Mouse (Mus musculus) liver, embryonic 14.5 days (tissue): ENCODE measurements around the gene Pou3f4. TPM values are rescaled to one million over a fixed set of nuclear protein-coding genes. Genes with fewer than 3 reads are reported as not detected.

Source experiments
- ATAC-seq: fragments of 200-750 bp; cut with Nextera tagmentation; 2 replicates; pipeline ENCODE4 v1.8.0; 2017; ENCODE audit warnings: moderate number of reproducible peaks, mild to moderate bottlenecking, moderate library complexity; ENCODE audit not compliant: insufficient read depth
- DNase-seq, 3 experiments: peaks; one replicate each; pipeline ENCODE4 v3.0.0-alpha.2; 2012 to 2013; ENCODE audit warnings: low read depth in 3 of 3, low spot score in 3 of 3
- H3K27ac ChIP-seq: fragments of 300-500 bp; sonication (generic); 2 replicates; pipeline ENCODE4 v1.5.1; 2014; ENCODE audit warnings: moderate library complexity, mild to moderate bottlenecking, control low read depth, inconsistent platforms
- H3K27me3 ChIP-seq: fragments of 300-500 bp; sonication (generic); 2 replicates; pipeline ENCODE4 v1.6.1; 2014; ENCODE audit warnings: mild to moderate bottlenecking, low read length, moderate library complexity; ENCODE audit not compliant: control insufficient read depth, insufficient read depth
- H3K36me3 ChIP-seq: fragments of 300-500 bp; sonication (generic); replicated peaks from 2 replicates; pipeline ENCODE4 v1.6.1; 2014; ENCODE audit warnings: low read depth; ENCODE audit not compliant: control insufficient read depth, insufficient read depth
- H3K4me1 ChIP-seq, 2 experiments: fragments of 200-500 bp in 1 of 2; fragments of 300-500 bp in 1 of 2; sonication (generic) in 1 of 2; replicated peaks; 2 replicates each; pipeline ENCODE4 v1.6.1; 2012 to 2014; ENCODE audit warnings: antibody characterized with exemption in 1 of 2, inconsistent platforms in 1 of 2, low read length in 1 of 2; ENCODE audit not compliant: control insufficient read depth in 2 of 2, insufficient read depth in 2 of 2
- H3K4me2 ChIP-seq: fragments of 300-500 bp; sonication (generic); 2 replicates; pipeline ENCODE4 v1.6.1; 2014; ENCODE audit warnings: low read depth, mild to moderate bottlenecking, control low read depth, moderate library complexity
- H3K4me3 ChIP-seq, 2 experiments: fragments of 200-500 bp in 1 of 2; fragments of 300-500 bp in 1 of 2; sonication (generic) in 1 of 2; 2 replicates each; pipeline ENCODE4 v1.5.1; 2012 to 2014; ENCODE audit warnings: low read depth in 2 of 2, low read length in 2 of 2, mild to moderate bottlenecking in 2 of 2, control low read depth in 1 of 2, inconsistent platforms in 1 of 2, moderate library complexity in 1 of 2; ENCODE audit not compliant: insufficient read depth in 1 of 2
- H3K9ac ChIP-seq: fragments of 300-500 bp; sonication (generic); replicated peaks from 2 replicates; pipeline ENCODE4 v1.6.1; 2014; ENCODE audit warnings: mild to moderate bottlenecking, control low read depth, moderate library complexity
- H3K9me3 ChIP-seq: fragments of 300-500 bp; sonication (generic); 2 replicates; pipeline ENCODE4 v1.6.1; 2016; ENCODE audit warnings: low read length, mixed read lengths; ENCODE audit not compliant: control insufficient read depth
- CTCF ChIP-seq: IDR thresholded peaks from 2 replicates; pipeline ENCODE4 v1.5.1; 2016; ENCODE audit warnings: antibody characterized with exemption, low read depth, control low read depth
- EP300 ChIP-seq: IDR thresholded peaks from 2 replicates; pipeline ENCODE4 v1.6.1; 2016; ENCODE audit warnings: antibody characterized with exemption, low read depth
- WGBS: fragments of 180-500 bp; shearing (Covaris S2); extraction: QIAGEN DNeasy Blood & Tissue Kit; methylation state at CpG from one replicate; pipeline ENCODE4 v1.1.7; 2014; ENCODE audit not compliant: insufficient replicate concordance; 5-methylcytosine and 5-hydroxymethylcytosine counted together
- polyA plus RNA-seq, 2 experiments: library from polyadenylated mRNA; depleted of rRNA in 1 of 2; stranded (reverse) in 1 of 2; unstranded in 1 of 2; fragments of >200 nt; fragmentation: Nextera tagmentation in 1 of 2; extraction: Ambion mirVana in 1 of 2; gene quantifications; 2 replicates each; pipeline versions ENCODE4 v1.2.1 to v1.2.3; 2012 to 2014

The Pou3f4 gene
- polyA plus RNA-seq, 2 experiments, result not detected

GRCm38 (mm10) chrX:110810753-110811506 lies 3.1 kb upstream of the Pou3f4 start:
- DNase-seq, result no peak
- H3K36me3 ChIP-seq, result no peaks in the 10 kb centered on the region
- H3K9me3 ChIP-seq, result no peaks in the 10 kb centered on the region
- TF ChIP-seq CTCF (no peak), EP300 (no peak)
- no peaks in the 10 kb centered on the region for H3K4me1 ChIP-seq
- H3K4me2 ChIP-seq, result no peak overlapping the region
- no peak overlapping the region for H3K4me3 ChIP-seq
- H3K9ac ChIP-seq, result no peak overlapping the region
- no peak for ATAC-seq
- 33% methylated on average over 5 of the region's 5 CpGs for WGBS
- H3K27ac ChIP-seq, result no peak overlapping the region
- peaks cover 13% of the 10 kb centered on the region for H3K27me3 ChIP-seq

GRCm38 (mm10) chrX:110812071-110812470 lies 2.0 kb upstream of the Pou3f4 start:
- WGBS, result 30% methylated on average over 5 of the region's 5 CpGs
- ATAC-seq, result no peak
- Histone ChIP-seq H3K9me3 (no peaks in the 10 kb centered on the region), H3K4me2 (no peak overlapping the region), H3K4me3 (no peak overlapping the region), H3K36me3 (no peaks in the 10 kb centered on the region), H3K9ac (no peak overlapping the region), H3K27ac (no peak overlapping the region), H3K27me3 (peaks cover 19% of the 10 kb centered on the region), H3K4me1 (no peaks in the 10 kb centered on the region)
- no peak for DNase-seq
- no peak for TF ChIP-seq CTCF
- no peak for TF ChIP-seq EP300

- no peak overlapping the region for H3K4me3 ChIP-seq
- WGBS, result 19% methylated on average over 5 of the region's 5 CpGs
- H3K4me1 ChIP-seq, result no peaks in the 10 kb centered on the region
- no peak overlapping the region for H3K4me2 ChIP-seq
- H3K36me3 ChIP-seq, result no peaks in the 10 kb centered on the region
- H3K27me3 ChIP-seq, result peaks cover 19% of the 10 kb centered on the region
- DNase-seq, result no peak
- no peak overlapping the region for H3K27ac ChIP-seq
- no peak for ATAC-seq
- no peak overlapping the region for H3K9ac ChIP-seq
- no peaks in the 10 kb centered on the region for H3K9me3 ChIP-seq
- TF ChIP-seq EP300, result no peak
- no peak for TF ChIP-seq CTCF
These were observed 679 bp upstream of the Pou3f4 start for GRCm38 (mm10) chrX:110813401-110813800.

GRCm38 (mm10) chrX:110814592-110815548 lies 790 bp downstream of the Pou3f4 start:
- no peak for TF ChIP-seq CTCF
- TF ChIP-seq EP300, result no peak
- Histone ChIP-seq H3K9me3 (no peaks in the 10 kb centered on the region), H3K4me3 (peak overlapping the region in 1 of 2 experiments; percentile 2; a peak in 1 of 4 replicates), H3K36me3 (no peaks in the 10 kb centered on the region), H3K4me1 (no peaks in the 10 kb centered on the region), H3K27me3 (peaks cover 19% of the 10 kb centered on the region), H3K9ac (no peak overlapping the region), H3K4me2 (peak overlapping the region; percentile 38), H3K27ac (no peak overlapping the region)
- ATAC-seq, result no peak
- WGBS, result 11% methylated on average over 52 of the region's 52 CpGs
- DNase-seq, result no peak

- Histone ChIP-seq H3K9me3 (no peaks in the 10 kb centered on the region), H3K27me3 (peaks cover 19% of the 10 kb centered on the region), H3K9ac (no peak overlapping the region), H3K4me3 (no peak overlapping the region), H3K4me1 (no peaks in the 10 kb centered on the region), H3K4me2 (no peak overlapping the region; the same call in 1 of the 2 replicates), H3K27ac (no peak overlapping the region), H3K36me3 (no peaks in the 10 kb centered on the region)
- no peak for TF ChIP-seq CTCF
- TF ChIP-seq EP300, result no peak
- ATAC-seq (no peak), DNase-seq (no peak)
- WGBS, result 17% methylated on average over 18 of the region's 18 CpGs
These were observed 1.5 kb downstream of the Pou3f4 start for GRCm38 (mm10) chrX:110815549-110815930.
